8 mouse cellular contexts compared by ENCODE assay signal in the genomic region with DNA sequence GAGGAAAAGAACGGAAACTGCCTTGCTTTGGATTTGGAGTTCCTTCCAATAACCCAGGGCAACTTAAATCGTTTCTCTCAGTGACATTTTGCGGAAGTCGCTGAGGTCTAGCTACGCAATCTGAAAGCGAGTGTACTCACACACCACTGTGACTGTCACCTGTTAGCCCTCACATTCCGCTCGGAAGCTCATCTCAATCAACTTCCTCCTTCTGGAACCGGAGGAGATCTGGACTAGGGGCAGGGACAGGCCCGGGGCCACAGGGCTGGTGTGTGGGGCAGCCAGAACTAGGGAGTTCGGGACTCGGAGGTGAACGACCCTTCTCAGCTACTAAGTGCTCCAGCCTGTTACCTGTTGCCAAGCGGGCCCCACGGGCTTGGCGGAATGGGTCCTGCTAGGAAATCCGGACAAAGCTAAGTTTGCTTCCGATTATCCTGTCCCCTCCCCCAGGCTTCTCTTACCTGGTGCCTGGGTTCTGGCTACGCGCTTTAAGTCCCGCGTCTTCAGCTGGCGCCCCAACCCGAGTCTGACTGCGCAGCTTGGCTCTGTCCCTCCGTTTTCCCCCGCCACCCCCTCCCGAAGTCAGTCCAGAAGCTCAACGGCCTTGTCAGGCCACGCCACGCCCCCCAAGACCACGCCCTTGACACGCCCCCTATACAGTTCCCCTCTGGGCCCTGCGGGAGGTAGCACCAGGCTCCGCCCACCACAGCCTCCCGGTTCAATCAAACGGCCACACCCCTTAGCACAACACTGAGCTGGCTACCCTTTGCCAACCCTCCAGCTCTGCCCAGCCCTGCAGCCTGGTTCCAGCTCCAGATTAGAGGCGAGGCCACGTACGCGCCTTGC. TPM values are rescaled to one million over a fixed set of nuclear protein-coding genes. Genes with fewer than 3 reads are reported as not detected.
DNase-seq lines count a peak whose midpoint lies in the region; ATAC-seq and TF ChIP-seq lines count a peak whose summit lies in the region.

No protein-coding gene starts in this region.

- TF ChIP-seq CTCF in Patski (IDR thresholded peaks at IDR 0.05), result no peak

- no peaks in the 10 kb centered on the region for H3K9me3 ChIP-seq in hindbrain, embryonic 11.5 days (ENCODE audit: control insufficient read depth, low read length)

- peaks cover 3% of the 10 kb centered on the region; the same call in 1 of the 2 replicates for H3K4me1 ChIP-seq in hindbrain, embryonic 11.5 days (replicated peaks; ENCODE audit: control insufficient read depth, insufficient read depth, low read length)

- ATAC-seq in Patski, result peak; percentile 38
- peak; percentile 93 for ATAC-seq in hindbrain, embryonic 11.5 days (ENCODE audit: low FRiP score)

- H3K4me3 ChIP-seq in hindbrain, embryonic 11.5 days (ENCODE audit: low read depth, low read length), result peak overlapping the region; percentile 33

- H3K36me3 ChIP-seq in hindbrain, embryonic 11.5 days (ENCODE audit: control insufficient read depth, insufficient read depth, low read length), result no peaks in the 10 kb centered on the region

- no peaks in the 10 kb centered on the region for H3K27me3 ChIP-seq in Patski
- H3K27me3 ChIP-seq in hindbrain, embryonic 11.5 days (ENCODE audit: control insufficient read depth, insufficient read depth, low read length), result peaks cover 10% of the 10 kb centered on the region

- POLR2A ChIA-PET in Patski (lab: Charles Lee), result no interaction called here

- H3K4me2 ChIP-seq in hindbrain, embryonic 11.5 days (replicated peaks; ENCODE audit: low read depth, low read length), result peak overlapping the region; percentile 65

- no peak for DNase-seq in Patski (ENCODE audit: low read depth, low spot score)
- peak; percentile 74 to 84 for DNase-seq in cerebellum, postnatal 10 days
- DNase-seq in frontal cortex, postnatal 10 days (ENCODE audit: low spot score in 2 of 2), result peak; percentile 75
- DNase-seq in hindbrain, embryonic 11.5 days (ENCODE audit: low spot score), result peak; percentile 93
- DNase-seq in layer of hippocampus, postnatal 10 days (ENCODE audit: low spot score in 2 of 2), result peak; percentile 74 to 80
- peak; percentile 98 for DNase-seq in lung, postnatal 10 days
- DNase-seq in ovary, postnatal 14 days (ENCODE audit: low spot score), result peak; percentile 98
- DNase-seq in thymus, postnatal 10 days (ENCODE audit: low spot score in 2 of 2), result peak; percentile 96 to 98

- H3K9ac ChIP-seq in hindbrain, embryonic 11.5 days (ENCODE audit: low read depth, low read length), result peak overlapping the region; percentile 21; the same call in 1 of the 2 replicates

- CTCF ChIA-PET in Patski (lab: Charles Lee), result interaction anchor here (0.7 to 10.1 kb wide), 9 partner anchors 9 to 360 kb away, joined by 3 to 52 read pairs (median 5); partner anchors contain the start of gene Ext2

- in situ Hi-C loops in Patski (cut with MboI; ENCODE audit: low pct_unique_long_range_greater_than_20kb), result no loop called here

- WGBS in hindbrain, embryonic 11.5 days, result 3% methylated on average over 41 of the region's 41 CpGs

- 0 out of 2 replicates have a peak overlapping the region, but pooled peaks have one; percentile 18 for H3K27ac ChIP-seq in hindbrain, embryonic 11.5 days (ENCODE audit: low read depth, low read length)

RNA-seq across cellular contexts. Expression of gene Cd82, which starts 0.8 kb away (rescaled TPM):
- polyA plus RNA-seq in Patski (2021), result 63.2 TPM
- polyA plus RNA-seq in hindbrain, embryonic 11.5 days (2014; fragmentation: Nextera tagmentation; extraction: Ambion mirVana), result 6.2 and 6.3 TPM in 2 replicates
- 10 to 100 TPM; 11.4 to 12.4 TPM for total RNA-seq in layer of hippocampus, postnatal 10 days (2021)
